Mouse (Mus musculus): Measurements from ENCODE around the gene Snai1. TPM values are rescaled to one million over a fixed set of nuclear protein-coding genes. Genes with fewer than 3 reads are reported as not detected.

Snai1 gene
- total and polyA plus RNA-seq, 3 experiments: 1.6 to 10.5 (median 2.0) TPM

DNA sequence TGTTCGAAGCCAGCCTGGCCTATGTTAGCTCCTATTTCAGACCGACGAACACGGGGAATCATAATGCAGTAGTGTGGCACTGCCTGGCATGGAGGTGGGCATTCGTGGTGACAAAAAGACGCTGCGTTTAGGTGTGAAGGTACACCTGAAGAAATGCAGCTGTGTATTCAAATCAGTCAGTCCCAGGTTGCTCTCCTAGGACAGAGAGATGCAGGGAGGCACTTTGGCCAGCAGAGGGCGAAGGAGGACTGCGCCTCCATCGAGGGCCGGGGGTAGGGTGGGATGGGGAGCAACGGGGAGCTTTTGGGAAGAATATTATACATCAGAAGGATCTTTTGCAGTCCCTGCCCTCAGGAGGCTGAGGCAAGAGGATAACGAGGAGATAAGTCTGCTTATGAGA lies 5.9 kb upstream of the Snai1 start:
- Histone ChIP-seq H3K4me3 (no peak overlapping the region), H3K27me3 (ENCODE audit: control insufficient read depth, insufficient read depth, low read length) (no peaks in the 10 kb centered on the region), H3K36me3 (ENCODE audit: control insufficient read depth, insufficient read depth, low read length) (no peaks in the 10 kb centered on the region), H3K27ac (no peak overlapping the region), H3K79me2 (replicated peaks; ENCODE audit: control insufficient read depth, insufficient read depth, low read length) (no peaks in the 10 kb centered on the region), H3K9ac (ENCODE audit: low read depth, low read length) (no peak overlapping the region), H3K4me1 (ENCODE audit: control insufficient read depth, insufficient read depth, low read length) (no peaks in the 10 kb centered on the region; the same call in 1 of the 2 replicates)
- peak; percentile 87 for TF ChIP-seq CTCF (IDR thresholded peaks at IDR 0.05)
- no peak for TF ChIP-seq POLR2A (IDR thresholded peaks at IDR 0.05; ENCODE audit: insufficient read depth, low read depth, low read length)
- peak; percentile 62; the same call in 1 of the 2 replicates for TF ChIP-seq EP300 (IDR thresholded peaks at IDR 0.05; ENCODE audit: insufficient read depth, low read depth, low read length)
- peak in 1 of 2 experiments; percentile 70 for DNase-seq
- intact Hi-C loops (cut with DNase I): loop anchor here (1.0 to 5.0 kb wide), 3 partner anchors 73 to 365 kb away; no protein-coding TSS in a partner anchor
- WGBS: 20% methylated on average over 13 of the region's 13 CpGs

DNA sequence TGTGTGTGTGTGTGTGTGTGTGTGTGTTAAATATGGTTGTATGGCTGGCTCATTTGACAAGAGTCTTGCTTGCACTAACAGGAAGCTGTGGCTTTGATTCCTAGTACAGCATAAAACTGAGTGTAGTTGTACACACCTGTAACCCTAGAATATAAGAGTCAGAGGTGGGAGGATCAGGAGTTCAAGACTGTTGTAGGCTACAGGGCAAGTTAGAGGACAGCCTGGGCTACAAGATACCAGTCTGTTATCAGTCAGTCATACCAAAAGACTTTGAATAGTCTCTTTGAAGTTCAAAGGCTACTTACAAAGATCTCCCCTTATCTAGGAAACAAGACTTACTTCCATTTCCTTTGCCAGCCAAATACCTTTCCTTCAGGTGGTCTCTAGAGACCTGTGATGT lies 4.1 kb upstream of the Snai1 start:
- Histone ChIP-seq H3K4me3 (no peak overlapping the region), H3K4me1 (ENCODE audit: control insufficient read depth, insufficient read depth, low read length) (no peaks in the 10 kb centered on the region; the same call in 1 of the 2 replicates), H3K79me2 (replicated peaks; ENCODE audit: control insufficient read depth, insufficient read depth, low read length) (no peaks in the 10 kb centered on the region), H3K36me3 (ENCODE audit: control insufficient read depth, insufficient read depth, low read length) (no peaks in the 10 kb centered on the region), H3K27me3 (ENCODE audit: control insufficient read depth, insufficient read depth, low read length) (no peaks in the 10 kb centered on the region), H3K9ac (ENCODE audit: low read depth, low read length) (no peak overlapping the region), H3K27ac (no peak overlapping the region)
- intact Hi-C loops (cut with DNase I): loop anchor here (2.0 to 5.0 kb wide), 2 partner anchors 147 to 363 kb away; no protein-coding TSS in a partner anchor
- TF ChIP-seq EP300 (IDR thresholded peaks at IDR 0.05; ENCODE audit: insufficient read depth, low read depth, low read length) (no peak), CTCF (IDR thresholded peaks at IDR 0.05) (no peak)
- DNase-seq: no peak

DNA sequence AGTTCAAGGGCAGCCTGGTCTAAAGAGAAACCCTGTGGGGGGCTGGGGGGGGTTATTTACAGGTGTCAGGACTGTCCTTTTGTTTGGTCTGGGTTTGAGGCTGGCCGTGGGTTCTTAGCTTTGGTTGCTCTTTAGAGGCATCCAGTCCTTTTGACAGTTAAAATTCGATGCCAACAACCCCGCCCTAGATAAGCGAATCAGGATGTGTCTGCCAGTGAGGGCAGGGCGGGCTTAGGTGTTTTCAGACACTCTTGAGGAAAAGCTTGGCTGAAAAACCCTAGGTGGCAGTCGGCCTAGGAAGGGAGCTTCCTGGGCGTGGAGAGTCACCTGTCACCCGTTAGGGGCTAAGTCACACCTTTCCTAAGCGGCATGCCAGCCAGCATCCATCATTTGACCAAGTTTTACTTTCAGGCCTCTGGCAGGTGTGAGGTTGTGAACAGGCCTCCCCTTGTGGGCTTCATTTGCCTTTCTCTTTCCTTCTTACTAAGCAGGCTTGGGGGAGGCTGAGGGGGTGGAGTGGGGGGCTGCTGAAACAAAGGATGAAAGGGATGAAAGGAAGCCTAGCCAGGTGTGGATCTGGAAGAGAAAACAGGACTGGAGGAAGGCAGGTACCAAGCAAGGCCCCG lies 1.6 kb upstream of the Snai1 start:
- intact Hi-C loops (cut with DNase I): no loop called here
- no peaks in the 10 kb centered on the region for H3K27me3 ChIP-seq (ENCODE audit: control insufficient read depth, insufficient read depth, low read length)
- TF ChIP-seq CTCF (IDR thresholded peaks at IDR 0.05): no peak
- TF ChIP-seq EP300 (IDR thresholded peaks at IDR 0.05; ENCODE audit: insufficient read depth, low read depth, low read length): no peak
- TF ChIP-seq POLR2A (IDR thresholded peaks at IDR 0.05; ENCODE audit: insufficient read depth, low read depth, low read length): no peak
- no peak for DNase-seq
- 62% methylated on average over 10 of the region's 10 CpGs for WGBS
- H3K4me3 ChIP-seq: no peak overlapping the region
- H3K9ac ChIP-seq (ENCODE audit: low read depth, low read length): no peak overlapping the region
- no peaks in the 10 kb centered on the region for H3K36me3 ChIP-seq (ENCODE audit: control insufficient read depth, insufficient read depth, low read length)
- no peaks in the 10 kb centered on the region; the same call in 1 of the 2 replicates for H3K4me1 ChIP-seq (ENCODE audit: control insufficient read depth, insufficient read depth, low read length)
- H3K27ac ChIP-seq: no peak overlapping the region
- no peaks in the 10 kb centered on the region for H3K79me2 ChIP-seq (replicated peaks; ENCODE audit: control insufficient read depth, insufficient read depth, low read length)

DNA sequence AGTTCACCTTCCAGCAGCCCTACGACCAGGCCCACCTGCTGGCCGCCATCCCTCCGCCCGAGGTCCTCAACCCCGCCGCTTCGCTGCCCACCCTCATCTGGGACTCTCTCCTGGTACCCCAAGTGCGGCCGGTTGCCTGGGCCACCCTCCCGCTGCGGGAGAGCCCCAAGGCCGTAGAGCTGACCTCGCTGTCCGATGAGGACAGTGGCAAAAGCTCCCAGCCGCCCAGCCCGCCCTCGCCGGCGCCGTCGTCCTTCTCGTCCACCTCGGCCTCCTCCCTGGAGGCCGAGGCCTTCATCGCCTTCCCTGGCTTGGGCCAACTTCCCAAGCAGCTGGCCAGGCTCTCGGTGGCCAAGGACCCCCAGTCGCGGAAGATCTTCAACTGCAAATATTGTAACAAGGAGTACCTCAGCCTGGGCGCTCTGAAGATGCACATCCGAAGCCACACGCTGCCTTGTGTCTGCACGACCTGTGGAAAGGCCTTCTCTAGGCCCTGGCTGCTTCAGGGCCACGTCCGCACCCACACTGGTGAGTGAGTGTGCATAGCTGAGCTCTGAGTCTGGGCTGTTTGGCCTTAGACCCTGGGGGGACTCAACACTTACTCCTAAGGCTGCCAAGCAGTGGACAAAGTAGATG lies 794 bp downstream of the Snai1 start:
- 59% methylated on average over 34 of the region's 34 CpGs for WGBS
- peaks cover 9% of the 10 kb centered on the region for H3K4me1 ChIP-seq (ENCODE audit: control insufficient read depth, insufficient read depth, low read length)
- peak overlapping the region; percentile 68 for H3K27ac ChIP-seq
- H3K36me3 ChIP-seq (ENCODE audit: control insufficient read depth, insufficient read depth, low read length): no peaks in the 10 kb centered on the region
- H3K27me3 ChIP-seq (ENCODE audit: control insufficient read depth, insufficient read depth, low read length): no peaks in the 10 kb centered on the region
- intact Hi-C loops (cut with DNase I): no loop called here
- TF ChIP-seq CTCF (IDR thresholded peaks at IDR 0.05) (no peak), POLR2A (IDR thresholded peaks at IDR 0.05; ENCODE audit: insufficient read depth, low read depth, low read length) (no peak), EP300 (IDR thresholded peaks at IDR 0.05; ENCODE audit: insufficient read depth, low read depth, low read length) (no peak)
- peak overlapping the region; percentile 61 for H3K4me3 ChIP-seq
- DNase-seq: peak; percentile 37 to 57
- H3K79me2 ChIP-seq (replicated peaks; ENCODE audit: control insufficient read depth, insufficient read depth, low read length): no peaks in the 10 kb centered on the region
- peak overlapping the region; percentile 56 for H3K9ac ChIP-seq (ENCODE audit: low read depth, low read length)

DNA sequence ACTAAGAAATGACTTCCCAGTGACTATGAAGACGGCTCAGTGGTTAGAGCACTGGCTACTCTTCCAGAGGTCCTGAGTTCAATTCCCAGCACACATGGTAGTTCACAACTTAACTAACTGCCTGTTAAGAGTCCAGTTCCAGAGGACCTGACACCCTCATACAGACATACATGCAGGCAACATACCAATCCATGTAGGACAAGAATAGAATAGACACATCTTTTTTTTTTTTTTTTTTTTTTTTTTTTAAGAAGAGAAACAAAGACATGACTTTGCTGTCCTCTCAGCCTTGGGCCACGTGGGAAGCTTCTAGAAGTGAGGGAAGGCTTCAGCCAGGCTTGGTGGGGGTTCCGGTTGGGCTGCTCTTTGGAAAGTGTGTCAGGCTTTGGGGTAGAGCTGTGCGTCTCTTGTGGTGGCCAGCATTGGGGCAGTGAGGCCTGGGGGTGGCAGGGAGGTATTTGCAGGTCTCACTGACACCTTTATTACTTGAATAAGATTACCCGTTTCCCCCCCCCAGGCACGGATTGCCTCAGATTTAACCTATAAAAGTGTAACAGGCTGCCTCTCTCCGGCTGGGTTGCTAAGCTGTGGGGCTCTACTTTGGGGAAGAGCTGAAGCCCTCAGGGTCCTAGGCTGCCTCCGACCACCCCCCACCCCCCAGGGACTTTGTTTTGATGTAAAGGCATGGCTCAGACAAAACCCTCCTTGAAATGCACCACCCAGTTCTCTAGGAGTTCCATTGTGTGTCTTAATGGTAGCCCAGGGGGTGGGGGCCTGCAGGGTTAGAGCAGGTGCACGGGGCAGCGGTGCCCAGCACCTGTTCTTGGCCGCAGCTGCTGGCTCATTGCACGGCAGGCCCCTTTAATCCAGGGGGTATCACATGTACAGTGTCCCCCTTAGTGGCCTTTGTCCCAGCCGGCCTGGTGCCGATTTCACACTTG lies 1.8 kb downstream of the Snai1 start:
- Histone ChIP-seq H3K4me3 (peak overlapping the region; percentile 61), H3K9ac (ENCODE audit: low read depth, low read length) (peak overlapping the region; percentile 41), H3K27me3 (ENCODE audit: control insufficient read depth, insufficient read depth, low read length) (no peaks in the 10 kb centered on the region), H3K27ac (peak overlapping the region; percentile 68), H3K79me2 (replicated peaks; ENCODE audit: control insufficient read depth, insufficient read depth, low read length) (no peaks in the 10 kb centered on the region), H3K4me1 (ENCODE audit: control insufficient read depth, insufficient read depth, low read length) (peaks cover 9% of the 10 kb centered on the region), H3K36me3 (ENCODE audit: control insufficient read depth, insufficient read depth, low read length) (no peaks in the 10 kb centered on the region)
- TF ChIP-seq POLR2A (IDR thresholded peaks at IDR 0.05; ENCODE audit: insufficient read depth, low read depth, low read length): no peak
- TF ChIP-seq EP300 (IDR thresholded peaks at IDR 0.05; ENCODE audit: insufficient read depth, low read depth, low read length): no peak
- no peak for TF ChIP-seq CTCF (IDR thresholded peaks at IDR 0.05)
- no peak for DNase-seq
- intact Hi-C loops (cut with DNase I): no loop called here
- 67% methylated on average over 14 of the region's 14 CpGs for WGBS

Data from heart, adult 2 months (tissue).